Mouse (Mus musculus): ENCODE data around the gene Arhgap27.

DNA sequence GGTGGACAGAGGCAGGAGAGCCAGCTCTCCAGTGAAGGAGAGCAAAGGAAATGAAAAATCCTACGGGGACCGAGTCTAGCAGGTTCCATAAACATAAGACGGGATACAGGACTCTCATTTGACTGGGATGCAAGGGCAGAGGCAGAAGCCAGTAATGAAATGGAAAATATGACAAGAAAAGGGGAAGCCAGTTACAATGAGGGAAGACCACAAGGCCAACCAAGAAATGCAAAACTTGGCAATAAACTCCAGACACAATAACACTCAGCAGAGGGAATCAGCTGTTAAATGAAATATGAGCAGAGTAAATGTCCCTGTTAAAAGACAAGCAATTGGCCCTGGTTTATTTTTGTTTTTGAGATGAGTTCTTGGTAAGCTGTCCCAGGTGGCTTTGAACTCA lies 9.5 kb downstream of the Arhgap27 start:
- TF ChIP-seq CTCF (IDR thresholded peaks at IDR 0.05; ENCODE audit: borderline replicate concordance, insufficient read depth, low read depth, low read length) (no peak), POLR2A (IDR thresholded peaks at IDR 0.05; ENCODE audit: borderline replicate concordance, insufficient read depth, low read length) (no peak)

Data from cerebellum, adult 2 months (tissue).